Mouse (Mus musculus) bone marrow, adult 2 months (tissue): ENCODE results near the gene Gm28051. TPM values are rescaled to one million over a fixed set of nuclear protein-coding genes. Genes with fewer than 3 reads are reported as not detected.

Experiments
- H3K27ac ChIP-seq: fragments of 200-500 bp; 2 replicates; pipeline ENCODE4 v1.5.1; 2012; ENCODE audit warnings: low read depth, mild to moderate bottlenecking, control low read depth, inconsistent platforms, low read length; ENCODE audit not compliant: control insufficient read depth, poor library complexity, insufficient read depth
- H3K4me1 ChIP-seq: fragments of 200-500 bp; 2 replicates; pipeline ENCODE4 v1.6.1; 2011; ENCODE audit warnings: low read length; ENCODE audit not compliant: control insufficient read depth, insufficient read depth
- H3K4me3 ChIP-seq: fragments of 200-500 bp; replicated peaks from 2 replicates; pipeline ENCODE3; 2011; ENCODE audit warnings: mild to moderate bottlenecking, low read depth, low read length, control low read depth; ENCODE audit not compliant: control insufficient read depth
- CTCF ChIP-seq: fragments of 200-500 bp; IDR thresholded peaks from 2 replicates; pipeline ENCODE4 v1.5.1; 2011; ENCODE audit warnings: low read length, control low read depth; ENCODE audit not compliant: control insufficient read depth, insufficient read depth
- POLR2A ChIP-seq: fragments of 200-500 bp; IDR thresholded peaks from 2 replicates; pipeline ENCODE4 v1.6.1; 2011; ENCODE audit warnings: low read depth, mild to moderate bottlenecking, control low read depth, low read length, borderline replicate concordance; ENCODE audit not compliant: control insufficient read depth
- WGBS: fragments of 180-500 bp; shearing (Covaris S2); methylation state at CpG from one replicate; pipeline ENCODE4 v1.1.7; 2018; 5-methylcytosine and 5-hydroxymethylcytosine counted together
- polyA plus RNA-seq: library from polyadenylated mRNA; stranded (reverse); fragments of >200 nt; gene quantifications from 2 replicates; pipeline ENCODE4 v1.2.4, GENCODE M21; 2011; ENCODE audit warnings: low replicate concordance; ENCODE audit not compliant: missing spikeins, insufficient read depth, insufficient read length

Gm28051 gene
- polyA plus RNA-seq, 1 experiment: not detected

GRCm38 (mm10) chr12:102740285-102740684 is 17.3 kb downstream of the Gm28051 start:
- Histone ChIP-seq H3K27ac (no peak overlapping the region), H3K4me3 (no peak overlapping the region), H3K4me1 (peaks cover 2% of the 10 kb centered on the region; the same call in 1 of the 2 replicates)
- WGBS: 59% methylated on average over 3 of the region's 3 CpGs
- no peak for TF ChIP-seq CTCF
- no peak for TF ChIP-seq POLR2A

DNA sequence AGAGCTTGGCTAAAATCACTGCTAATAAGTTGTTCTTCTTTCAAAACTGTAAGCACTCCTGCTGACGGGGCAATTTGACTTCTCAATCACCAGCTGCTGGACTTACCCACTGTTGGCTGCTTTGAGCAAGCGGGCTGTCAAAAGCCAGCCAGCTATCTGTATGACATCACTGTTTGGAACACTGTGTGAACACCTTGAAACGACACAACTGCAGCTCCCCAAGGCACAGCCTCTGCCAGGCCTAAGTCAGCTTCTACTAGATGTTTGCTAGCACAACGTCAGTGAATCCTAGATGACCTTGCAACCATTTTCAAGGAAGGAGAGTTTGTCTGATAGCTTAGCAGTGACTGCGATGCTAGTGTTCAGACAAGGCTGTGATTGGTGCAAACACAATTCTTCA is 18.5 kb downstream of the Gm28051 start:
- no peak overlapping the region for H3K27ac ChIP-seq
- no peak overlapping the region for H3K4me3 ChIP-seq
- no peak for TF ChIP-seq CTCF
- TF ChIP-seq POLR2A: no peak
- WGBS: 78% methylated on average over 5 of the region's 5 CpGs
- H3K4me1 ChIP-seq: no peaks in the 10 kb centered on the region

- peak; percentile 83 for TF ChIP-seq CTCF
- TF ChIP-seq POLR2A: no peak
- no peak overlapping the region for H3K27ac ChIP-seq
- 10% methylated on average over 5 of the region's 5 CpGs for WGBS
- no peaks in the 10 kb centered on the region; the same call in 1 of the 2 replicates for H3K4me1 ChIP-seq
- H3K4me3 ChIP-seq: no peak overlapping the region
These were observed 24.2 kb downstream of the Gm28051 start for GRCm38 (mm10) chr12:102733381-102733780.

GRCm38 (mm10) chr12:102730798-102731619 is 26.6 kb downstream of the Gm28051 start:
- Histone ChIP-seq H3K4me3 (no peak overlapping the region), H3K27ac (no peak overlapping the region), H3K4me1 (no peaks in the 10 kb centered on the region; the same call in 1 of the 2 replicates)
- TF ChIP-seq CTCF: no peak
- 45% methylated on average over 16 of the region's 16 CpGs for WGBS

DNA sequence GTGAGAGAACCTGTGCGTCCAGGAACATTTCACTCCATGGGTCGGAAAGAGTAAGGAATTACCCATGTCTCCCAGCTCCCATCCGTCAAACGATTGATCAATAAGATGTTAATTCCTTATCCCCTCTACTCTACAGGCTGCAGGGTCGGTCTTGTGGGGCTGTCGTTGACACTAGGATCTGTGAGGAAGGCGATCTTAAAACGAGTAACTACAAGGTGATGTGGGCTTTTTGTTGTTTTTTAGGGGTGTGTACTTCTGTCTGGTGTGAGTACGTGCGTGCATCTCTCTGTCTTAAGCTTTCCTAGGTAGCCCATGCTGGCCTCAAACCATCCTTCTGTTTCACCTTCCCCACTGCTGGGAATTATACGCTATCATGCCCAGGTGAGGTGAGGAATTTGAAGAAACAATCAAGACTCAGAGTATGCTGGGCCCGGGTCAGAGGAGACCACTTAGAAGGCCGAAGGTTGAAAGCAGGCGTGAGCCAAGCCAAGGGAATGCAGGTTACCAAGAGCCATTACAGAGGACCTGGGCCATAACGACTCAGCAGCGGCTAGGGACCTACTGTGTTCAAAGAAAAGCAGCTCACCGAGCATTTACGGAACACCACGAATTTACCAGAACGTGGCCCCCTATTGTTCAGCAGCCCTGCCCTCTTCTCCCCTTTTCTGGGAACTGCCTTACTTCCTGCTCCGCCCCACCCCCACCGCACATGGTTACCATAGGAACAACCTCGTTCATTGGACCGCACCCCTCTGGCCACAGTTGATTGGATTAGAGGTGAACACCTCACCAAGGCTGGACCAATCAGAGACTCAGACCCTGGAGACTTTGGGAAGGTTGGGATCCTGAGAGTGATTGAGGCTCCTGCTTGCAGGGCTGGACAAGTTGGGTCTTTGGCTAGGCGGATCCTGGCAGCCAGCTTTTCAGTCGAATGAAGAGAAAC is 27.4 kb downstream of the Gm28051 start:
- 43% methylated on average over 26 of the region's 26 CpGs for WGBS
- Histone ChIP-seq H3K4me3 (no peak overlapping the region), H3K27ac (no peak overlapping the region), H3K4me1 (no peaks in the 10 kb centered on the region; the same call in 1 of the 2 replicates)
- no peak for TF ChIP-seq CTCF
- TF ChIP-seq POLR2A: no peak

DNA sequence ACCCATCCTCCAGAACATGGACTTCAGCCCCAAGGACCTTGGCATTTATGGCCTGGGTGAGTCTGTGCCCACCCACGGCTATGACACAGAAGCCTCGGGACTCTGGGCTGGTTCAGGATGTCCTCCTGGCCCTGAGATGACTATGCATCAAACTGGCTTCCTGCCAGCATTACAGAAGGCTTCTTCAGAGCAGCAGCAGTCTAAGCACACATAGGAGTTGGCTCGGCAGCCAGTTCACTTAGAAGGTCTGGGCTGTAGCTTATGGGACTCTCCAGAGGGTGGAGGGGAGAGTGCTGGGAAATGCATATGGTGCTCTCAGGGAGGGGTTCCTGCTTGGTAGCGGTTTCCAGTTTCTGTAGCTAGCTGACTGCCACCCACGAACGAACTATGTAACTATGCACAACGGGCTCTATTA is 31.8 kb downstream of the Gm28051 start:
- no peak overlapping the region for H3K27ac ChIP-seq
- 59% methylated on average over 7 of the region's 7 CpGs for WGBS
- no peaks in the 10 kb centered on the region; the same call in 1 of the 2 replicates for H3K4me1 ChIP-seq
- no peak for TF ChIP-seq CTCF
- no peak for TF ChIP-seq POLR2A
- H3K4me3 ChIP-seq: no peak overlapping the region

DNA sequence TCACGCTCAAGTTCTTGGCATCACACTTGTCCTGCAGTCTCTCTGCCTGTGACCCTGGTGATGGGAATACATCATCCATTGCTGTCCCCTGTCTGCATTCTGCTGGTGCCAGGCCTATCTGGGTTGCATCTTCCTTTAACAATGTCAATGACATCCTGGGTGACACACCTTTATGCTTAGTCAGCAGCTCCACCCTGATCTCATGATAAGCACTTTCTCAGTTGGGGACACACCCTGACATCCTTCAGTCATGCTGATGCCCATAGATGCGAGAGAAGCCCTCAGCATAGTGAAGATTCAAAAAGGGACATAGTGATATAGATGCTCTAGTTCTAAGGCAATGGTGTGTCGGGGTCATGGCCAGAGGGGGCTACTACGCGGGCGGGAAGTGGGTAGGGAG is 32.4 kb downstream of the Gm28051 start:
- 83% methylated on average over 6 of the region's 6 CpGs for WGBS
- Histone ChIP-seq H3K27ac (no peak overlapping the region), H3K4me3 (no peak overlapping the region), H3K4me1 (no peaks in the 10 kb centered on the region)
- TF ChIP-seq POLR2A: no peak
- no peak for TF ChIP-seq CTCF

GRCm38 (mm10) chr12:102723861-102724260 is 33.7 kb downstream of the Gm28051 start:
- 62% methylated on average over 6 of the region's 6 CpGs for WGBS
- Histone ChIP-seq H3K4me3 (no peak overlapping the region), H3K27ac (no peak overlapping the region), H3K4me1 (no peaks in the 10 kb centered on the region)
- TF ChIP-seq POLR2A (no peak), CTCF (no peak)
